Mouse (Mus musculus): ENCODE results near the gene Col4a2.

Gene Col4a2

GRCm38 (mm10) chr8:11387282-11387681, 74.7 kb downstream of the Col4a2 start:
- no peak for DNase-seq

- DNase-seq = no peak
Observed at GRCm38 (mm10) chr8:11389275-11390050, 76.9 kb downstream of the Col4a2 start.

GRCm38 (mm10) chr8:11392739-11393138, 80.1 kb downstream of the Col4a2 start:
- DNase-seq = peak; percentile 89

GRCm38 (mm10) chr8:11393161-11393560, 80.6 kb downstream of the Col4a2 start:
- DNase-seq = peak; percentile 59

- DNase-seq = no peak
Observed at GRCm38 (mm10) chr8:11393607-11394006, 81.0 kb downstream of the Col4a2 start.

- DNase-seq = no peak
Observed at GRCm38 (mm10) chr8:11394773-11395172, 82.2 kb downstream of the Col4a2 start.

GRCm38 (mm10) chr8:11395601-11396000, 83.0 kb downstream of the Col4a2 start:
- DNase-seq = no peak

GRCm38 (mm10) chr8:11396111-11396510, 83.5 kb downstream of the Col4a2 start:
- DNase-seq = no peak

GRCm38 (mm10) chr8:11397126-11397525, 84.5 kb downstream of the Col4a2 start:
- no peak for DNase-seq

GRCm38 (mm10) chr8:11399706-11400105, 87.1 kb downstream of the Col4a2 start:
- DNase-seq = no peak

- DNase-seq = no peak
Observed at GRCm38 (mm10) chr8:11400244-11400643, 87.6 kb downstream of the Col4a2 start.

GRCm38 (mm10) chr8:11401183-11401582, 88.6 kb downstream of the Col4a2 start:
- DNase-seq = no peak

- no peak for DNase-seq
Observed at GRCm38 (mm10) chr8:11402220-11402619, 89.6 kb downstream of the Col4a2 start.

- DNase-seq = no peak
Observed at GRCm38 (mm10) chr8:11403813-11404212, 91.2 kb downstream of the Col4a2 start.

- DNase-seq = no peak
Observed at GRCm38 (mm10) chr8:11404614-11405013, 92.0 kb downstream of the Col4a2 start.

GRCm38 (mm10) chr8:11405722-11406481, 93.3 kb downstream of the Col4a2 start:
- peak; percentile 79 for DNase-seq

- no peak for DNase-seq
Observed at GRCm38 (mm10) chr8:11411504-11412124, 99.0 kb downstream of the Col4a2 start.

GRCm38 (mm10) chr8:11412450-11412849, 99.8 kb downstream of the Col4a2 start:
- no peak for DNase-seq

- DNase-seq = no peak
Observed at GRCm38 (mm10) chr8:11414304-11414703, 101.7 kb downstream of the Col4a2 start.

- no peak for DNase-seq
Observed at GRCm38 (mm10) chr8:11415089-11415488, 102.5 kb downstream of the Col4a2 start.

GRCm38 (mm10) chr8:11417762-11418161, 105.2 kb downstream of the Col4a2 start:
- DNase-seq = no peak

- DNase-seq = peak; percentile 60
Observed at GRCm38 (mm10) chr8:11419232-11419631, 106.6 kb downstream of the Col4a2 start.

- peak; percentile 73 for DNase-seq
Observed at GRCm38 (mm10) chr8:11419645-11420044, 107.0 kb downstream of the Col4a2 start.

GRCm38 (mm10) chr8:11421105-11421504, 108.5 kb downstream of the Col4a2 start:
- peak; percentile 70 for DNase-seq

Data from lung, postnatal 14 days (tissue).